Mouse (Mus musculus): Measurements from ENCODE around the gene Tada2b.

- TF ChIP-seq UBTF (IDR thresholded peaks at IDR 0.05; ENCODE audit: borderline replicate concordance, insufficient read depth, low read depth, low read length), result no peak
- TF ChIP-seq CTCF (IDR thresholded peaks at IDR 0.05 in 2 of 3, conservative IDR thresholded peaks at IDR 0.05 in 1 of 3; ENCODE audit: control insufficient read depth in 1 of 3, insufficient read depth in 1 of 3, low read depth in 2 of 3, low read length in 3 of 3, poor library complexity in 1 of 3, severe bottlenecking in 1 of 3), result no peak
- TF ChIP-seq SMC3 (IDR thresholded peaks at IDR 0.05; ENCODE audit: low read depth, low read length), result no peak
- TF ChIP-seq NELFE (IDR thresholded peaks at IDR 0.05; ENCODE audit: low read depth, low read length), result no peak
- TF ChIP-seq ZKSCAN1 (IDR thresholded peaks at IDR 0.05; ENCODE audit: low read depth, low read length), result no peak
- TF ChIP-seq POLR2AphosphoS5 (IDR thresholded peaks at IDR 0.05; ENCODE audit: borderline replicate concordance, low read depth, low read length), result no peak
- TF ChIP-seq ELF1 (IDR thresholded peaks at IDR 0.05; ENCODE audit: low read depth, low read length), result no peak
- TF ChIP-seq MAX (IDR thresholded peaks at IDR 0.05; ENCODE audit: low read length), result no peak
- TF ChIP-seq E2F4 (IDR thresholded peaks at IDR 0.05; ENCODE audit: borderline replicate concordance, low read depth, low read length), result no peak
- TF ChIP-seq TBP (IDR thresholded peaks at IDR 0.05; ENCODE audit: low read depth, low read length), result no peak
- no peak for TF ChIP-seq TCF12 (IDR thresholded peaks at IDR 0.05; ENCODE audit: low read depth, low read length)
Observed at GRCm38 (mm10) chr5:36452821-36453220, 31.3 kb downstream of the Tada2b start.

Measured in MEL (cell line).